Mouse (Mus musculus): ENCODE data around the gene Plekhh2.

- TF ChIP-seq POLR2A (IDR thresholded peaks at IDR 0.05; ENCODE audit: control insufficient read depth, extremely low read depth, insufficient read depth, low read length, poor library complexity) (no peak), CTCF (IDR thresholded peaks at IDR 0.05; ENCODE audit: borderline replicate concordance, control insufficient read depth, extremely low read depth, insufficient read depth, low read length, poor library complexity) (no peak)
Observed at GRCm38 (mm10) chr17:84658195-84658594, 146.5 kb downstream of the Plekhh2 start.

Measured in thymus, adult 2 months (tissue).